Mouse (Mus musculus) adrenal gland, postnatal 0 days (tissue): Measurements from ENCODE around the gene Eno3. TPM values are rescaled to one million over a fixed set of nuclear protein-coding genes. Genes with fewer than 3 reads are reported as not detected.

Experiments used
- microRNA-seq: library from miRNA; unstranded; fragments of <30 nt; microRNA quantifications from one replicate; pipeline ENCODE4, GENCODE M21; 2016; ENCODE audit warnings: borderline replicate concordance; ENCODE audit not compliant: insufficient number of aligned reads
- polyA plus RNA-seq: library from polyadenylated mRNA; unstranded; fragments of >200 nt; fragmentation: Nextera tagmentation; extraction: Ambion mirVana; gene quantifications from 2 replicates; pipeline ENCODE4 v1.2.1, GENCODE M21; 2015

The Eno3 gene
- 14.3 and 21.6 TPM in 2 replicates for polyA plus RNA-seq

GRCm38 (mm10) chr11:70656964-70657363 lies at the start of gene Eno3:
Eno3 (plus strand) TSS chr11:70657202.

GRCm38 (mm10) chr11:70615516-70616093 lies 41.4 kb upstream of the Eno3 start, which contains the start of gene 4930544D05Rik:
4930544D05Rik (plus strand) TSS chr11:70615848.

GRCm38 (mm10) chr11:70619101-70619500 lies 37.9 kb upstream of the Eno3 start, which contains the start of gene Chrne:
Chrne (minus strand) TSS chr11:70619216.

GRCm38 (mm10) chr11:70638714-70639278 lies 18.2 kb upstream of the Eno3 start, which contains the start of gene Gp1ba:
Gp1ba (plus strand) TSS chr11:70639122.

GRCm38 (mm10) chr11:70646691-70647650 lies 10.0 kb upstream of the Eno3 start, which contains the start of the genes Rnf167 and Slc25a11:
Rnf167 (plus strand) TSS chr11:70647235.
Slc25a11 (minus strand) TSS chr11:70647479.

GRCm38 (mm10) chr11:70654198-70654922 lies 2.6 kb upstream of the Eno3 start, which contains the start of gene Pfn1:
Pfn1 (minus strand) TSS chr11:70654644.

GRCm38 (mm10) chr11:70668771-70669505 lies 11.9 kb downstream of the Eno3 start, which contains the start of gene Spag7:
Spag7 (minus strand) TSS chr11:70669416.

GRCm38 (mm10) chr11:70687601-70688199 lies 30.7 kb downstream of the Eno3 start, which contains the start of gene Camta2:
Camta2 (minus strand) TSS chr11:70688105.

GRCm38 (mm10) chr11:70699722-70700556 lies 42.9 kb downstream of the Eno3 start, which contains the start of the genes Inca1 and Kif1c:
Inca1 (minus strand) TSS chr11:70700155.
Kif1c (plus strand) TSS chr11:70700548.

Small RNAs within 50 kb of the gene (microRNA-seq; reads per million reads assigned to microRNA genes)
- gene Mir6925: not detected

Other genes with a start within 250 kb of the Eno3 start
- 15.5 and 15.7 TPM in 2 replicates for gene Pelp1, start 247.2 kb upstream of the Eno3 start, polyA plus RNA-seq
- gene Arrb2, start 224.6 kb upstream of the Eno3 start, polyA plus RNA-seq: 14.6 and 17.0 TPM in 2 replicates
- 25.7 and 35.8 TPM in 2 replicates for gene Med11, start 205.3 kb upstream of the Eno3 start, polyA plus RNA-seq
- 0.68 and 1.1 TPM in 2 replicates for gene Zmynd15, start 197.8 kb upstream of the Eno3 start, polyA plus RNA-seq
- gene Cxcl16, start 197.2 kb upstream of the Eno3 start, polyA plus RNA-seq: 12.3 and 15.6 TPM in 2 replicates
- 3.7 and 10.0 TPM in 2 replicates for gene Tm4sf5, start 152.0 kb upstream of the Eno3 start, polyA plus RNA-seq
- 0.63 and 1.1 TPM in 2 replicates for gene Vmo1, start 142.6 kb upstream of the Eno3 start, polyA plus RNA-seq
- gene Gltpd2, start 138.0 kb upstream of the Eno3 start, polyA plus RNA-seq: 0.61 and 1.6 TPM in 2 replicates
- 682 and 707 TPM in 2 replicates for gene Psmb6, start 131.8 kb upstream of the Eno3 start, polyA plus RNA-seq
- not detected in 2 replicates for gene Gm40193, start 124.3 kb upstream of the Eno3 start, polyA plus RNA-seq
- gene Pld2, start 117.1 kb upstream of the Eno3 start, polyA plus RNA-seq: 5.9 and 7.8 TPM in 2 replicates
- 8.4 and 8.8 TPM in 2 replicates for gene Mink1, start 94.3 kb upstream of the Eno3 start, polyA plus RNA-seq
- gene 4930544D05Rik, start 41.4 kb upstream of the Eno3 start, polyA plus RNA-seq: not detected in 2 replicates
- 0.30 TPM in 1 of 2 replicates, not detected in the other for gene Chrne, start 38.0 kb upstream of the Eno3 start, polyA plus RNA-seq
- 0.19 and 0.47 TPM in 2 replicates for gene Gp1ba, start 18.1 kb upstream of the Eno3 start, polyA plus RNA-seq
- gene Rnf167, start 10.0 kb upstream of the Eno3 start, polyA plus RNA-seq: 69.6 and 99.5 TPM in 2 replicates
- 105 and 154 TPM in 2 replicates for gene Slc25a11, start 9.7 kb upstream of the Eno3 start, polyA plus RNA-seq
- 1,006 and 1,381 TPM in 2 replicates for gene Pfn1, start 2.6 kb upstream of the Eno3 start, polyA plus RNA-seq
- 91.7 and 114 TPM in 2 replicates for gene Spag7, start 12.2 kb downstream of the Eno3 start, polyA plus RNA-seq
- gene Camta2, start 30.9 kb downstream of the Eno3 start, polyA plus RNA-seq: 8.7 and 12.8 TPM in 2 replicates
- gene Inca1, start 43.0 kb downstream of the Eno3 start, polyA plus RNA-seq: 7.0 and 12.5 TPM in 2 replicates
- gene Kif1c, start 43.3 kb downstream of the Eno3 start, polyA plus RNA-seq: 2.4 and 3.8 TPM in 2 replicates
- 4.8 and 7.6 TPM in 2 replicates for gene Zfp3, start 107.0 kb downstream of the Eno3 start, polyA plus RNA-seq
- gene Scimp, start 155.4 kb downstream of the Eno3 start, polyA plus RNA-seq: 0.41 and 0.43 TPM in 2 replicates
- 39.8 and 75.7 TPM in 2 replicates for gene Rabep1, start 187.6 kb downstream of the Eno3 start, polyA plus RNA-seq